Mouse (Mus musculus): Measurements from ENCODE around the gene Mnt.

Mnt gene

DNA sequence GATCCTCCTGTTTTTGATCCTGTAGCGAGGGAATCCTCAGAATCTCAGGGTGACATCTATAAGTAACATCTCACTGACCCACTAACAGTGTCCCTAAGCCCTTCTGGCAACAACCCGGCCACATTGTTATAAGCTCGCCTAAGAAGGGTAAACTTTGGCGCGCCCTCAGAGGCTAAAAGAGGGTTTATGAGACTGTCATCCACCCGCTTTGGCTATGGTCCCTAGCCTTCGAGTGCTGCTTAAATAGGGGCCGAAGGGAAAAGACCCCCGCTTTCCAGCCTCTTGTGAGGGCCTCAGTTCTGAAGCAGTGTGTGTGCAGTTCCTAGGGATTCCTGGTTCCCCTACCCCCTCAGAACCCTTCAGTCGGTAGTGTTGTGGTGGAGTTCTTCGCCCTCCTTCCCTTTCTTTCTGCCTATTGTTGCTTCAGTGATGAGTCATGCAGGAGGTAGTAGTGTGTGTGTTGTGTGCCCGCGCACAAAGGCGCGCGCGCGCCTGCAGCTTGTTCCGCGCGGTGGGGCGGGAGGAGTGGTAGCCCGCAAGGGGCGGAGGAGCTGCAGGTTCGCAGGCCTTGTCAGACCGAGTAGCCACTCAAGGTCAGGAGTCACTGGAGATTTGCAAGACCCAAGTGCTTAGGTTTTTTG is 1.9 kb downstream of the Mnt start:
- peak; percentile 84 for DNase-seq

DNA sequence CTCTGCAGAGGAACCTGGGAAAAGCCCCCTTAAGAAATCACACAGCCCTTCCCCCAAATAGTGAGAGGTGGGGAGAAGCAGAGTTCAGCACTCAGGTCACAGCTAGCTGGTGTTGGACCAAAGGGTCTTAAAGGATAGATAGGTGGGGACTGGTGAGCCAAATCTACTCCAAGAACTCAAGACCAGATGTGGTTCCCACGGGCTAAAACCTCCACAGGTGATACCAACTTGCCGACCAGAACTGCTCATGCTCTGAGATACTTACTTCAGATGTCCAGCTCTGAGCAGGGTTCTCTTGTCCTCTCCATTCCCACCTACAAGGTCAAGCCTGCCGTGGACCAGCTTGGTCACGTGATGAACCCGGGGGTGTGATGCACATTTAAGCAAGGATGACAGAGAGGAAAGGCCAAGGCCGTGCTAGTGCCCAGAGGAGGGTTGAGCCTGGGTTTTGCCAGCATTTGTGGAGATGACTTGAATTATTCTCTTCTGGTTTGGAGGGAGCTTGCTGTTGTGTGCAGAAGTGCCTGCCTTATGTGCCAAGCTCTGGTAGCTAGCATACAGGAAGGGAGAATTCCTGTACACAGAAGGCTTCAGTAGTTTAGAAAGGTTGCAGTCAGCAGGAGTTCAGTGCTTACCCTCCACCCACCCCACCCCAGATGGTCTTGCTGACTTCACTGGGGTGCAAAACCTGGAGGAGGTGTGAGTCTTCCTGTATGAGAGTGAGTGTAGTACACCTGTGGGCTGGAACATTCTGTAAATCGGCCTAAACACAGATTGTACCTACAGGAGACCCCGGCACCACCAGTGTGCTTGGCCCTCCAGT is 3.0 kb downstream of the Mnt start:
- peak; percentile 69 for DNase-seq

DNA sequence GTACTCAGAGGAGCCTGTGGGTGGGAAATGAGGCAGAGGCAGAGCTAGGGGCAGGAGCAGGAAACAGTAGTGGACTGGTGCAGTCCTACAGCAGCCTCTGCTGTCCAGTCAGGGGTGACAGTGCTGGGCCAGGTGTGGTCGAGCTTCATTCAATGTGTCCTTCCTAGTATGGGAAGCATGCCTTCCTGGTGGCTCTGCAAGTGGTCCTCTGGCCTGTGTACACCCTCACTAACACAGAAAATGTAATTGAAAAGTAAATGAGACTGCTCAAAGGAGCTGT is 3.6 kb downstream of the Mnt start:
- no peak for DNase-seq

DNA sequence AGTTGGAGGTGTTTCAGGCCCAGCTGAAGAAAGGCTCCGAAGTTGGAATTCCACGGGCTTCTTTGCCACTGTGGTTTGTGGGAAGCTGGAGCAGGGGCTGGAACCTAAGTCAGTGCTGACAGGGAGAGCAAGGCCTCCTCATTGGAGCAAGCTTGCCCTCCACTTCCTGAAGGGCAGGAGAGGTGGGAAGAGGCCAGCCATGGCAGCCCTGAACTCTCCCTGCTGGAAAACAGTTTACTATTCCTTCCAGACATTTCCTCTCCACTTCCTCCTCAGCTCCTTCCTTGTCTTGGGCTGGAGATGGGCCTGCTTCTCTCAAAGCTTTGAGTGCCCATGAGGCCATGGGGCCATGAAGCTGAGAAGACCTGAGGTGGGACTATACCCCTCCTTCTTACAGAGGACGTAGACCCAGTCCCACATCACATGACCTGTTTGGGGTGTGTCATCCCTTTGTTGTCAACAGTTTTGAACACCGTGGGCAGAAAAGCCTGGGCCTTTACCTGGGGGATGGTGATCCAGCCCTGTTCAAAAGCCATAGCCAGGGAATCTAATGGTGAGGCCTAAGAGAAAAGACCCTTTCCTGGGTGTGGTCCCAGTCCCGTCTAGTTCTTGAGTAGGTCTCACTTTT is 4.0 kb downstream of the Mnt start:
- DNase-seq: no peak

DNA sequence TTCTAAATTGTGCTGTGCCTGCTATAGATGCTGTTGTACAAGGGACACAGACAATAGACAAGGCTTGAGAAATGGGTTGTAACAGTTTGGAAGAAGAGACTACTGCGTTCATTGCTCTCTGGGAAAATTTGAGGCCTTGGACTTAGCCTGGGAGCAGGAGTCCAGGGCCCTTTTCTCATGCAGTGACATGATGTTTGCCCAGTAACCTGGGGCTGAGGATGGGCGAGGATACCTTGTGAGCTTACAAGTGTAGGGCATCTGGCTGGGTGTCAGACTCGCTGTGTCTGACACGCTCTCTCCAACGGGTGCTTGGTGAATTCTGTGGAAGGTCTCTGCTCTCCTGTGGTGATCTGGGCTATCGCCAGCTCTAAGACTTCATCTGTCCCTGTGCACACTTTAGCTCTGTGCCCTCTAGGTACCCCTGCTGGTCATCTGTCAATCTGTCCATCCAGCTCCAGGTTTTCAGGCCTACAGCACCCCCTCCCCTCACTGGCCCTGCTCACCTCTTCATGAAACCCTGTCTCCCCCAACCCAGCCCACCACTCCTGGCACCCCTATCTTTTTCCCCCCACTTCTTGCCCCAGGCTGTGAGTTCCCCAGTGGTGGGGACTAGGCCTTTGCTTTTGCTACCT is 5.0 kb downstream of the Mnt start:
- DNase-seq: peak; percentile 65

DNA sequence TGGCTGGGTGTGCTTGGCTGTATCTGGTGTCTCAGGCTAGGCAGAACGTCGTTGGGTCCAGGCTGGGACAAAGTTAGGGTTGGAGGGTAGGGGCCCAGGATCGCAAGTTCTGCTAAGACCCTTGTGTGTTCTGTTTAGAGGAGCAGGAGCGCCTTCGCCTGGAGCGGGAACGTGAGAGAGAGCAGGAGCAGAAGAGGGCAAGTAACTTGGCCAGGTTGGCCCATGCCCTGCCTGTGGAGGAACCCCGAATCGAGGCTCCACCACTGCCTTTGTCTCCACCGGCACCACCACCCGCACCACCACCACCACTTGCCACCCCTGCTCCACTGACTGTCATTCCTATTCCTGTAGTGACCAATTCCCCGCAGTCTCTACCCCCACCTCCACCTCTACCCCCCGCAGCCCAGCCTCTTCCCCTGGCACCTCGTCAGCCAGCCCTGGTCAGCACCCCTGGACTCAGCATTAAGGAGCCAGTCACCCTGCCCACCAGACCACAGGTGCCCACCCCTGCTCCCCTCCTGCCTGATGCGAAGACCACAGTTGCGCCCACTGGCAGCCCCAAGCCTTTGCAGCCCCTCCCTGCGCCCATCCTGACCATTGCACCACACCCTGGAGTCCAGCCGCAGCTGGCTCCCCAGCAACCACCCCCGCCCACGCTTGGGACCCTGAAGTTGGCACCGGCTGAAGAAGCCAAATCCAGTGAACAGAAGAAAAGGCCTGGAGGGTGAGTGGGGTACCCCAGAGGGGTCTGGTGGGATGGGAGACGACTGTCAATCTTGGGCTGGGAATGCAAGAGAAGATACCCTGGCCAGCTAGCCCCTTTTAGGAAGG is 5.7 kb downstream of the Mnt start:
- peak; percentile 80 for DNase-seq

DNA sequence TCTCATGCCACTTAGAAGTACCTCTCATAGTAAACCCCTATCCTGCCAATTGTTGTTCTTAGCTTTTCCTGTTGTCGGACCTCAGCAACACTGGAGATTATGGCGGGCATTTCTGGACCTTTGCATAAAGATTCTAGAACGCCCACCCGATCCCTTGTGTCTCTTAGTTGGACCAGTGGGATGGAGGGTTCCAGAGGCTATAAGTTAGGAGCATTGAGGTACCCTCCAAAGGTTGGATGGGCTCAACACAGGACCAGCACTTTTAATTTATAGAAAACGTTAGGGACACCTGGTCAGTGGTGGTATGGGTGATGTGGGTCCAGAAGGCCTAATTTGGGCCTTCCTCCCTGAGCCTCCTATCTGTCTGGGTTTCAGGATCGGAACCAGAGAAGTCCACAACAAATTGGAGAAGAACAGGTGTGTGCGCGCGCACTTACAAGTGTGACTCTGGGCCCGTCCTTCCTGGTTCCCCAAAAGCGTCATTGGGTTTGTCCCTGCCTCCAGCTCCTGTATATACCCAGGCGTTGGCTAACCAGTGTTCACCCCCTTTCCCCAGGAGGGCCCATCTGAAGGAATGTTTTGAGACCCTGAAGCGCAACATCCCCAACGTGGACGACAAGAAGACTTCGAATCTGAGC is 6.5 kb downstream of the Mnt start:
- DNase-seq: no peak

DNA sequence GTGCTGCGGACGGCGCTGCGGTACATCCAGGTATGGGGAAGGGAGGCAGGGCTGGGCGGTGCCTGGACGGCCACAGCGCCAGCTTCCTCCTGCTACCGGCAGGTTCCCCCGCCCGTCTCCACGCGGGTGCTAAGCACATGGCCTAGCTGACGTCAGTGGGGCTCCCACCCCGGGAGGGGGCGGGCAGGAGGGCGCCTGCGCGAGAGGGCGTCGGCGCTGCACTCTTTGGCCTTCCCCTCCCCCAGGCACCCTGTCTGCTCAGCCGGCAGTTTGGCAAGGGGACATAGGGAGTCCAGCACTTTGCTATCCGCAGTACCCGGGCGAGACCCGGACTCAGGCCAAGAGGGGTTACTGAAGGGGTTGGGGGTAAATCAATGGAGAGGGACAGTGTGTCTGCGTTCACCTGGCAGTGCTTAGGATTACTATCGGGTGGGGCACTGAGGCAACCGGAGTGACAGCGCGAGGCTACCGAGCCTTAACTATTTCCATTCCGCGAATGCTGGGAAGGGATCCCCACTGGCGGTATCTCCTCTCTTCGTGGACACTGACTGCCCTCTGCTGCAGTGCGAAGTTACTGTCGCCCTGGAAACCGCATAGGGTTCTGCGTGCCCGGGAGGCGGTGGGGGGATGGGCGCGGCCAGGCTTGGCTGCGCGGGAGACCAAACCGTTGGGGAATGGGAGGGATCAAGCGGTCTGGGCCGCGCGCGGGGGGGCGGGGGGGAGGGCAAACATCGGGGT is 7.1 kb downstream of the Mnt start:
- DNase-seq: peak; percentile 96

DNA sequence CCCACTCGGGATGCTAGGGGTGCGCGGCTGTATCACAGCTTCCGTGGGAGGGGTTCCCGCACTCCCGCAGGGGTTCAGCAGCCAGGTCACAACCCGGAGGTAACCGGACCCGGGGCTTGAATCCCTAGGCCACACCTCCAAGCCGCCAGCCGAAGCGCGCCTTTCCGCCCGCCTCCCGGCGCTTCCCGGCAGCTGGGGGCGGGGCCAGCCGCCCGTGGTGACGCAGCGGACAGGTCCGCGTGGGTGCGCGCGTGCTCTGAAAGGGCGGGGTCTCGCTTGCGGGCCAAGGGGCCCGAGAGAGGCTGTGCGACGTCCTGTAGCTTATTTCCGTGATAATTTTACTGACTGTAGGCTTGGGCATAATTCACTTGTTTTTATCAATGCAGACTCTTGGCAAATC is 7.7 kb downstream of the Mnt start:
- peak; percentile 96 for DNase-seq

DNA sequence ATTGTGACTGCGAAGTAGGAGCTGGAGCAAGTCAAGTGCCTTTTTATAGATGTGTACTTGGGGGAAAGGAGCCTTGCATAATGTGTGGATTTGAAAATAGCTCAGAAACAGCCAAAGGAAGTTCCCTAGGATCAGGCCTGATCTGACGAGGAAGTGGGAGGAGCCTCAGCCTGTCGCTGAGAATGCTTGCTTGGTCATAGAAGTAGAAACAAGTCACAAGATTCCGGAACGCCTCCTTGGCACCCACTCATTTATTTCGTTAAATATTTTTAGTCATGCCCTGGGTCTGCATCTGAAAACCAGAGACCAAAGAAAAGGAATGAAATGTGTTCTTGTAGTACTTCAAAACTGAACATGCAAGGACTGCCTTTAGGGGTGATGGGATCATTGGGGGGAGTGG is 8.3 kb downstream of the Mnt start:
- peak; percentile 72 for DNase-seq

DNA sequence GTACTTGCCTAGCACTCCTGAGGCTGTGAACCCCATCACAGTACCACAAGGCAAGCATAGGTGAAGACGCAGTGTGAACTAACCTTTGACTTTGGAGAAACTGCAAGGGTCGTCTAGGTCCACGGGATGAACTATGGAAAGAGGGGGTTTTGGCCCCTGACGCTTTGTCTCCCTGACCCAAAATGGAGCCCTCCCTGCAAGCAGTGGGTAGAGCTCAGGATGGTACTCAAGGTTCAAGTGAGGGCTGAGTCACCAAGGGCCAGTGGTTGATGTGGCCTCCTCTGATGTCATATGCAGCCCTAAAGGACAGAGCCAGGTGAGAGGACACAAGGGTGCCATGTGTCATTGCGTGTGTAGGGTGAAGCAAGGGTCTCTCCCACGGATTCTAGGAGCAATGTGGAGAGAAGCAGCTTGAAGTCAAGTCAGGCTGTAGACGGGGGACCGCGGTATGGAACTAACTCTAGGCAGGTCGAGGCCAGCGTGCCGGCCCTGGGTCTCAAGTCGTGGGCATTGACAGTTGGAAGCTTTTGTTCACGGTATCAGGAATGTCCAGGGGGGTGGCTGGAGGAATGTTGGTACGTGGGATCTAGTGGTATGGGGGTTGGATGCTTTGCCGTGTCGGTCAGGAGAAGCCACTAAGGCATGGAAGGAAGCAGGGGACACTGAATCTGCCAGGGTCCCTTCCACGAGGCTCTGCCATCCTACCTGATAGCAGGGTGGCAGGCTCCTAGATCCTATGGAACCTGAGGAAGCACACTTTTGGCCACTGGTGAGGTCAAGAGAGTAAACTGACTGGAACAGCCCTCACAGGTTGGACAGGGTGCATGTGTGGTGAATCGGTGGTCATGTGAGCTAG is 9.4 kb downstream of the Mnt start:
- peak; percentile 54 for DNase-seq

DNA sequence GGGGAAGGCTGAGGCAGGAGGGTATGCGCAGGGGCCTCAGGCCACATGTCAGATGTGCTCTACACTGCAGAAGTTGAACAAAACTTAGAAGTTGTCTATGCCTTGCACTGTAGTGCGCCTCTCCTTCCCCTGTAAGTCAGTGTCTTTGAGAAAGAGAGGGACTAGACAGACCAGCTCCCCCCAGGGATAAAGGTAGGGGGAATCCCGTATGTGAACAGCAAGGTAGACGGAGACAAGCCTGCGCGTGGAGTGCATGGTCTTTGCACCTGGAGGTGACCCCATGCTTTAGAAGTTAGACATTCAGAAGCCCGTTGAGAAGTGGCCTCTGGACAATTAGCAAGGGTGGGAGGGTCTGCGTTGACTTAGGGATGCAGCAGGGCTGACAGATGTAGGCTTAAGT is 10.0 kb downstream of the Mnt start:
- no peak for DNase-seq

DNA sequence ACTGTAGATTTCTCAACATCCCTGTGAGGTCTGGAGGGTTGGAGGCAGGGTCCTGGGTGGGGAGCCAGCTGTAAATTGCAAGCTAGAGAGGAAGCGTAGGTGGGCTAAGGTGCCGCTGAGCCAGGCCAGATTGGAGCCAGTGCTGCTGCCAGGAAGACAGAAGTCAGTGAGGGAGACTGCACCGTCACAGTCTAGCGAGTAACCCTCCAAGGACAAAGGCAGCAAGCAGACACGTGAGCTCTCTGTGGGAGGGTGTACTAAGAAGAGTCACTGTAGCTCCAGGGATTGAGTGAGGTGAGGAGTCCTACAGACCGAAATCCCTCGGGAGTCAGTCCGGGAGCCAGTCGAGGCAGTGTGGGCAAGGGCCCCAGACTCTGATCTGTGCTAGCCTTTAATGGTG is 10.6 kb downstream of the Mnt start:
- DNase-seq: peak; percentile 59

DNA sequence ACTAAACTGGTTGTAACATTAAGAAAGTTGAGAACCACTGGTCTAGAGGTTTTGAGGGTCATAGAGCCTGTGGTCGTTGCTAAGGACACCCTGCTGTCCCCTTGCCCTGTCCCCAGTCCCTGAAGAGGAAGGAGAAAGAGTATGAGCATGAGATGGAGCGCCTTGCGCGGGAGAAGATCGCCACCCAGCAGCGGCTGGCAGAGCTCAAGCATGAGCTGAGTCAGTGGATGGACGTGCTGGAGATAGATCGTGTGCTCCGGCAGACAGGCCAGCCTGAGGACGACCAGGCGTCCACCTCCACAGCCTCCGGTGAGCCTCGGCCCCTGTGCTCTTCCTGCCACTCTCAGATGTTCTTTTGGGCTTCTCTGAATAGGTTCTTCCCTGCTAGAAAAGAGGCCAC is 11.3 kb downstream of the Mnt start:
- DNase-seq: no peak

DNA sequence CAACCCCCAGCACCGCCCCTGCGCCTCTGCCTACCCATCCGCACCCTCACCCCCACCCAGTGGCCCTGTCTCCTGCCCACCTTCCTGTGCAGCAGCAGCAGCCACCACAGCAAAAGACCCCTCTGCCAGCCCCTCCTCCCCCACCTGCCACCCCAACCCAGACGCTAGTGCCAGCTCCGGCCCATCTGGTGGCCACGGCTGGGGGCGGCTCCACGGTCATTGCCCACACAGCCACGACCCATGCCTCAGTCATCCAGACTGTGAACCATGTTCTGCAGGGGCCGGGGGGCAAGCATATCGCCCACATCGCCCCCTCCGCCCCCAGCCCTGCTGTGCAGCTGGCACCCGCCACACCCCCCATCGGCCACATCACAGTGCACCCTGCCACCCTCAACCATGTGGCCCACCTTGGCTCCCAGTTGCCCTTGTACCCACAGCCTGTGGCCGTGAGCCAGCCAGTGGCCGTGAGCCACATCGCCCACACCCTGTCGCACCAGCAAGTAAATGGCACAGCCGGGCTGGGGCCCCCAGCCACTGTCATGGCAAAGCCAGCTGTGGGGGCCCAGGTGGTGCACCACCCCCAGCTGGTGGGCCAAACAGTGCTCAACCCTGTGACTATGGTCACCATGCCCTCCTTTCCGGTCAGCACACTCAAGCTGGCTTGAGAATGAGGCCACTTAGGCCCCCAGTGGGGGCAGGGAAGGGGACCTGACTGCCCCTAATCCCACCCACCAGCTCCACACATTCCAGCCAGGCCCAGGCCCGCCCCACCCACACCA is 12.1 kb downstream of the Mnt start:
- peak; percentile 67 for DNase-seq

DNA sequence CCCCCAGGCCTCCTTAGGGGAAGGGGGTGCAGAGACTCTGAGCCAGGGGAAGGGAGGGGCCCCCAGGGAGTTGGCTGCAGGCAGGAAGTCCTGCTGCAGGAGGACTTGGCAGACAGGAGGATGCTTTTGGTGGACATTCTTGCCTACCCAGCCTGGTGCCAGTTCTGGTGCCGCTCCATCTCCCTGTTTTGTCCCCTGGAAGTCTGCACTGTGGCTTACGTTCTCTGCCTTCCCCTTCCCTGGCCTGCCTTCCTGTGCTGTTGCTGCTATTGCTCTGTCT is 12.7 kb downstream of the Mnt start:
- DNase-seq: peak; percentile 67

DNA sequence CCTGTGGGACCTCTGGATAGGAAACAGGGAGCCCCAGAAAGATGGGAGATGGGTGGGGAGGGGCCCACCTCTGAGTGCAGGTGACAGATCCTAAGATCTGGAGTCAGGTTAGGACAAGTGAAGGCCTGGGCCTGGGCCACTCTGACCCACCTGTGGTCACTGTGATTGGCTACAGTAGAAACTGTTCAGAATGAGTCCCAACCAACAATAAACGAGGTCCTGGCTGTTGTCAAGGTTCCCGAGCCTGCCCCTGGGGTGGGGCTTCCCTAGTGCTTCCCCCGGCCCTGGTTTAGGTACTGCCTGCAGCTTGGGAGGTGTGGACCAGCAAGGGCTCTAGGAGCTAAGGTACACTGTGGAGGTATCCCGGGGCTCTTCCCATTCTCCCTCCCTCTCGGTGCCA is 13.0 kb downstream of the Mnt start:
- no peak for DNase-seq

DNA sequence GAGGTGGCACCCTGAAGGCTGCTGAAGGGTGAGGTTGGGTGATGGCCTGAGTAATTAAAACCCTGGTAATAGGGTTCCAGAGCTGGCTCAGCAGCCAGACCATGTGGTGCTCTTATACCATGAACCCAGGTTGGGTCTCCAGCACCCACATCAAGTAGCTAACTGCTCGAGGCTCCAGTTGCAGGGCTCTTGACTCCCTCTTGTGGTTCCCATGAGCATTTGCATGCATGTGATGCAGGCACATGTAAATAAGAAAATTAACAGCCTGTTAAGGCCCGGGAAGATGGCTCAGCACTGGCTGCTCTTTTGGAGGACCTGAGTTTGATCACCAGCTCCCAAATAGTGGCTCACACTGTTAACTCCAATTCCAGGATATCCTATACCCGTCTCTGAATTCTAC is 15.1 kb downstream of the Mnt start:
- no peak for DNase-seq

DNA sequence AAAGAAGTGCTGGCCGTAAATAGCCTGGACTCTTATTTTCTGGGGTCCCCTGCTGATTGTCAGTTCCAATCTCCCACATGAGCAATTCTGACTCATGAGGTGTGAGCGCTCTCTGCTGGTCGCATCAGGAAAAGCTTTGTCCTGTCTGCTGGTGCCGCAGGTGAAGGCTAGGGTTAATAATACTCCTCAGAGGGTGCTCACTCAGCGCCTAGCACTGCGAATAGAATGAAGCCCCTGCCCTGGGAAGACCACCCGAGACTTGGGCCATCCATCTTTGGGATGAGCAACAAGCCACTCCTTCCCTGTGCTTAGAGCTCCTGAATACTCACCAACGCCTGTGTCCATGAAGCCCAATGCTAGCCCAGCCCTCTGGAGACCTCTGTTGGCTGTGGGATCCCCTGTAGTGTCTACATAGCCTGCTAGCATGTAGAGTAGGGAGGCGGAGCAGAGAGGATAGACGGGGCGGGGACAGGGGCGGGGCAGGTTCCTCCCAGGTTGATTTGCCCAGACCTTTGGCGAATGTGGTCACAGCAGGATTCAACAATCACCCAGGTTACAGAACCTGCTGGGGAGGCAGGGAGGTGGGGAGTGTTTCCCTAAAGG is 17.3 kb downstream of the Mnt start:
- DNase-seq: peak; percentile 81
